Mouse (Mus musculus): ENCODE results near the gene Plxnd1.

Plxnd1 gene

GRCm38 (mm10) chr6:115959151-115959691, 35.6 kb downstream of the Plxnd1 start:
- in situ Hi-C loops (cut with MboI, MseI) = no loop called here

GRCm38 (mm10) chr6:115958445-115958844, 36.4 kb downstream of the Plxnd1 start:
- in situ Hi-C loops (cut with MboI, MseI) = no loop called here

- in situ Hi-C loops (cut with MboI, MseI) = no loop called here
Observed at GRCm38 (mm10) chr6:115957681-115958080, 37.1 kb downstream of the Plxnd1 start.

GRCm38 (mm10) chr6:115956922-115957601, 37.7 kb downstream of the Plxnd1 start:
- in situ Hi-C loops (cut with MboI, MseI) = no loop called here

GRCm38 (mm10) chr6:115956418-115956921, 38.3 kb downstream of the Plxnd1 start:
- in situ Hi-C loops (cut with MboI, MseI) = no loop called here

GRCm38 (mm10) chr6:115955664-115956063, 39.1 kb downstream of the Plxnd1 start:
- in situ Hi-C loops (cut with MboI, MseI) = no loop called here

- in situ Hi-C loops (cut with MboI, MseI) = no loop called here
Observed at GRCm38 (mm10) chr6:115955169-115955568, 39.6 kb downstream of the Plxnd1 start.

- in situ Hi-C loops (cut with MboI, MseI) = no loop called here
Observed at GRCm38 (mm10) chr6:115954506-115955074, 40.2 kb downstream of the Plxnd1 start.

- in situ Hi-C loops (cut with MboI, MseI) = no loop called here
Observed at GRCm38 (mm10) chr6:115946389-115946788, 48.4 kb downstream of the Plxnd1 start.

- in situ Hi-C loops (cut with MboI, MseI) = no loop called here
Observed at GRCm38 (mm10) chr6:115945633-115946032, 49.2 kb downstream of the Plxnd1 start.

GRCm38 (mm10) chr6:115944638-115945037, 50.2 kb downstream of the Plxnd1 start, which contains the start of gene H1foo:
TSS of gene H1foo (plus strand) at chr6:115944938.
- in situ Hi-C loops (cut with MboI, MseI) = no loop called here

GRCm38 (mm10) chr6:115943498-115944427, 51.0 kb downstream of the Plxnd1 start:
- in situ Hi-C loops (cut with MboI, MseI) = no loop called here

GRCm38 (mm10) chr6:115941128-115941527, 53.7 kb downstream of the Plxnd1 start:
- in situ Hi-C loops (cut with MboI, MseI) = no loop called here

GRCm38 (mm10) chr6:115940603-115941002, 54.2 kb downstream of the Plxnd1 start:
- in situ Hi-C loops (cut with MboI, MseI) = no loop called here

GRCm38 (mm10) chr6:115938798-115939197, 56.0 kb downstream of the Plxnd1 start:
- in situ Hi-C loops (cut with MboI, MseI) = no loop called here

GRCm38 (mm10) chr6:115938011-115938410, 56.8 kb downstream of the Plxnd1 start:
- in situ Hi-C loops (cut with MboI, MseI) = no loop called here

GRCm38 (mm10) chr6:115935544-115935943, 59.3 kb downstream of the Plxnd1 start:
- in situ Hi-C loops (cut with MboI, MseI) = no loop called here

GRCm38 (mm10) chr6:115932391-115932790, 62.4 kb downstream of the Plxnd1 start:
- in situ Hi-C loops (cut with MboI, MseI) = no loop called here

- in situ Hi-C loops (cut with MboI, MseI) = no loop called here
Observed at GRCm38 (mm10) chr6:115931639-115932038, 63.2 kb downstream of the Plxnd1 start, which contains the start of gene Rho. TSS of gene Rho (plus strand) at chr6:115931748.

- in situ Hi-C loops (cut with MboI, MseI) = no loop called here
Observed at GRCm38 (mm10) chr6:115930018-115930417, 64.8 kb downstream of the Plxnd1 start.
